Mouse (Mus musculus): ENCODE data around the gene Serpine1.

Serpine1 gene

GRCm38 (mm10) chr5:137095135-137095534 lies 23.1 kb upstream of the Serpine1 start:
- no peak for DNase-seq

- DNase-seq: no peak
Observed at GRCm38 (mm10) chr5:137093720-137094119, 21.7 kb upstream of the Serpine1 start.

- DNase-seq: no peak
Observed at GRCm38 (mm10) chr5:137091560-137091959, 19.5 kb upstream of the Serpine1 start.

GRCm38 (mm10) chr5:137090870-137091269 lies 18.8 kb upstream of the Serpine1 start:
- DNase-seq: no peak

- peak; percentile 80 for DNase-seq
Observed at GRCm38 (mm10) chr5:137087410-137087809, 15.3 kb upstream of the Serpine1 start.

GRCm38 (mm10) chr5:137085731-137086130 lies 13.7 kb upstream of the Serpine1 start:
- DNase-seq: no peak

GRCm38 (mm10) chr5:137085021-137085420 lies 13.0 kb upstream of the Serpine1 start:
- DNase-seq: no peak

- no peak for DNase-seq
Observed at GRCm38 (mm10) chr5:137083051-137083450, 11.0 kb upstream of the Serpine1 start.

GRCm38 (mm10) chr5:137079849-137080248 lies 7.8 kb upstream of the Serpine1 start:
- peak; percentile 54 for DNase-seq

GRCm38 (mm10) chr5:137078616-137079015 lies 6.5 kb upstream of the Serpine1 start:
- no peak for DNase-seq

GRCm38 (mm10) chr5:137078041-137078440 lies 6.0 kb upstream of the Serpine1 start:
- DNase-seq: no peak

- no peak for DNase-seq
Observed at GRCm38 (mm10) chr5:137077187-137077586, 5.1 kb upstream of the Serpine1 start.

- peak; percentile 35 for DNase-seq
Observed at GRCm38 (mm10) chr5:137076191-137076930, 4.3 kb upstream of the Serpine1 start.

- no peak for DNase-seq
Observed at GRCm38 (mm10) chr5:137075726-137076125, 3.7 kb upstream of the Serpine1 start.

- DNase-seq: no peak
Observed at GRCm38 (mm10) chr5:137074191-137074651, 2.2 kb upstream of the Serpine1 start.

GRCm38 (mm10) chr5:137073141-137073540 lies 1.1 kb upstream of the Serpine1 start:
- DNase-seq: no peak

- no peak for DNase-seq
Observed at GRCm38 (mm10) chr5:137070881-137071605, 1.0 kb downstream of the Serpine1 start.

GRCm38 (mm10) chr5:137068711-137069110 lies 3.4 kb downstream of the Serpine1 start:
- DNase-seq: no peak

- no peak for DNase-seq
Observed at GRCm38 (mm10) chr5:137065923-137066322, 6.1 kb downstream of the Serpine1 start.

- no peak for DNase-seq
Observed at GRCm38 (mm10) chr5:137065454-137065853, 6.6 kb downstream of the Serpine1 start.

GRCm38 (mm10) chr5:137062601-137063000 lies 9.5 kb downstream of the Serpine1 start:
- no peak for DNase-seq

- DNase-seq: peak; percentile 52
Observed at GRCm38 (mm10) chr5:137061809-137062481, 10.1 kb downstream of the Serpine1 start.

GRCm38 (mm10) chr5:137054873-137055272 lies 17.2 kb downstream of the Serpine1 start:
- no peak for DNase-seq

- no peak for DNase-seq
Observed at GRCm38 (mm10) chr5:137054299-137054698, 17.8 kb downstream of the Serpine1 start.

Measured in kidney, adult 9 months (tissue).